Mouse (Mus musculus): Measurements from ENCODE around the gene Wipf1. TPM values are rescaled to one million over a fixed set of nuclear protein-coding genes. Genes with fewer than 3 reads are reported as not detected.
A peak's percentile ranks its signal among the peaks of the same experiment; 100 is the strongest.

The Wipf1 gene
- polyA plus RNA-seq, 1 experiment, result 56.6 TPM

- Histone ChIP-seq H3K36me3 (ENCODE audit: control insufficient read depth, insufficient read depth, low read length) (peaks cover 7% of the 10 kb centered on the region; the same call in 1 of the 2 replicates), H3K27ac (ENCODE audit: control insufficient read depth, insufficient read depth, low read length) (peak overlapping the region; percentile 92), H3K4me1 (replicated peaks; ENCODE audit: control insufficient read depth, insufficient read depth, low read length) (peaks cover 16% of the 10 kb centered on the region), H3K4me3 (ENCODE audit: control insufficient read depth, insufficient read depth, low read length) (peak overlapping the region; percentile 81), H3K27me3 (ENCODE audit: control insufficient read depth, insufficient read depth, low read length) (no peaks in the 10 kb centered on the region)
- DNase-seq, result peak; percentile 74
- TF ChIP-seq CTCF (IDR thresholded peaks at IDR 0.05; ENCODE audit: borderline replicate concordance, control insufficient read depth, extremely low read depth, insufficient read depth, low read length, poor library complexity) (no peak), POLR2A (IDR thresholded peaks at IDR 0.05; ENCODE audit: control insufficient read depth, extremely low read depth, insufficient read depth, low read length, poor library complexity) (peak; percentile 65)
- WGBS, result 3% methylated on average over 26 of the region's 26 CpGs
Measured at GRCm38 (mm10) chr2:73485236-73486119, 44.1 kb downstream of the Wipf1 start.

DNA sequence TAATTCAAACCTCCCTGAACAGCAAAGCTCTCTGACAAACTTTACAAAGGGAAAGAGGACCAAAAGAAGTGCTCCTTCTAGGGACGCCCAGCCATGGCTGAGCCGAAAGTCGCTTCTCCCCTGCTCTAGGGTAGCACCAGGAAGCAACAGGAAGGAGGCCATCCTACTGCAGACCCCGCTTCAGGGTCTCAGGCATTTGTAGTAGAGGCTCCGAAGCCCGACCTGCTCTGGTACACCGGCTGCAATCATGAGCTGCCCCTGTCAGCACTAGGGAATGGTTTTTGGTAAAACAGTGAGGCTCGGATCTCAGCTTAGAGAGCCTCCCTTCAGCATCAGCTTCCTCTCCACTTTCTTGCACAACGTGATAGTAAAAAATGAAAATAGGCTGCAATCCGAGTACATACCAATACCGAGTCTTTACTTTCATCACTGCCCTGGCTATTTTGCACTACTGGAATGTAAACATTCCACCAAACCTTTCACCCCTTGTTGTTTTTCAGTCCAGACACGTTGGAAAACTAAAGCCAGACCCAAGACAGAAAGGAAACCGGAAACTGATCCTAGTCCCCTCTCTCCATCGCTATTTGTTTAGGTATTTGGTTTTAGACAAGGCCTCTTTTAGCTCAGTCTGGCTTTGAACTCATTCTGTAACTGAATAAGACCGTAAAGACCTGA is 44.8 kb downstream of the Wipf1 start:
- DNase-seq, result peak; percentile 28
- Histone ChIP-seq H3K27ac (ENCODE audit: control insufficient read depth, insufficient read depth, low read length) (peak overlapping the region; percentile 92), H3K36me3 (ENCODE audit: control insufficient read depth, insufficient read depth, low read length) (peaks cover 13% of the 10 kb centered on the region; the same call in 1 of the 2 replicates), H3K27me3 (ENCODE audit: control insufficient read depth, insufficient read depth, low read length) (no peaks in the 10 kb centered on the region), H3K4me1 (replicated peaks; ENCODE audit: control insufficient read depth, insufficient read depth, low read length) (peaks cover 18% of the 10 kb centered on the region), H3K4me3 (ENCODE audit: control insufficient read depth, insufficient read depth, low read length) (peak overlapping the region; percentile 81)
- no peak for TF ChIP-seq CTCF (IDR thresholded peaks at IDR 0.05; ENCODE audit: borderline replicate concordance, control insufficient read depth, extremely low read depth, insufficient read depth, low read length, poor library complexity)
- 3% methylated on average over 15 of the region's 15 CpGs for WGBS

DNA sequence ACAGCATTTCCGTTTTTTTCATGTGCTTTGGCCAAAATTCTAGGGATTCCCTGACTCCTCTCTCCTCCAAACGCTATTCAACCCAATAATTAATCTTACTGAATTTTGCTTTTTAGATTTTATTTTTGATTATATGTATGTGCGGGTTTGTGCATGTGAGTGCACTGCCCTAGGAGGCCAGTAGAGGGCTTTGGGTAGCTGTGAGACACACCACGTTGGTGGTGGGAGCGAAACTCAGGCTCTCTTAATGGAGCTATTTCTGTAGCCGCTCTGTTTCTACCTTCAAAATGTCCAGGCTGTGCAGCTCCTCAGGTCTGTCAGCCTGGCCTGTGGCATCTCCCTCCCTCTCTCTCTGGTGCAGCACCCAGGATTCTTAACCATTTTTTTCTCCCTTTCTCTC is 50.7 kb downstream of the Wipf1 start:
- TF ChIP-seq CTCF (IDR thresholded peaks at IDR 0.05; ENCODE audit: borderline replicate concordance, control insufficient read depth, extremely low read depth, insufficient read depth, low read length, poor library complexity) (peak; percentile 54; the same call in 1 of the 2 replicates), POLR2A (IDR thresholded peaks at IDR 0.05; ENCODE audit: control insufficient read depth, extremely low read depth, insufficient read depth, low read length, poor library complexity) (no peak)

GRCm38 (mm10) chr2:73477501-73477900 is 52.0 kb downstream of the Wipf1 start:
- WGBS, result 97% methylated on average over 7 of the region's 7 CpGs
- DNase-seq, result no peak
- no peak for TF ChIP-seq CTCF (IDR thresholded peaks at IDR 0.05; ENCODE audit: borderline replicate concordance, control insufficient read depth, extremely low read depth, insufficient read depth, low read length, poor library complexity)
- no peak for TF ChIP-seq POLR2A (IDR thresholded peaks at IDR 0.05; ENCODE audit: control insufficient read depth, extremely low read depth, insufficient read depth, low read length, poor library complexity)
- Histone ChIP-seq H3K4me3 (ENCODE audit: control insufficient read depth, insufficient read depth, low read length) (no peak overlapping the region), H3K27ac (ENCODE audit: control insufficient read depth, insufficient read depth, low read length) (no peak overlapping the region), H3K36me3 (ENCODE audit: control insufficient read depth, insufficient read depth, low read length) (peaks cover 13% of the 10 kb centered on the region; the same call in 1 of the 2 replicates), H3K4me1 (replicated peaks; ENCODE audit: control insufficient read depth, insufficient read depth, low read length) (peaks cover 12% of the 10 kb centered on the region), H3K27me3 (ENCODE audit: control insufficient read depth, insufficient read depth, low read length) (no peaks in the 10 kb centered on the region)

More for the DNA sequence above, 50.7 kb downstream of the Wipf1 start:
- Histone ChIP-seq H3K27me3 (ENCODE audit: control insufficient read depth, insufficient read depth, low read length) (no peaks in the 10 kb centered on the region), H3K4me1 (replicated peaks; ENCODE audit: control insufficient read depth, insufficient read depth, low read length) (peaks cover 13% of the 10 kb centered on the region), H3K36me3 (ENCODE audit: control insufficient read depth, insufficient read depth, low read length) (peaks cover 13% of the 10 kb centered on the region; the same call in 1 of the 2 replicates), H3K4me3 (ENCODE audit: control insufficient read depth, insufficient read depth, low read length) (no peak overlapping the region), H3K27ac (ENCODE audit: control insufficient read depth, insufficient read depth, low read length) (no peak overlapping the region)
- DNase-seq, result no peak
- 97% methylated on average over 6 of the region's 6 CpGs for WGBS

- no peaks in the 10 kb centered on the region for H3K27me3 ChIP-seq (ENCODE audit: control insufficient read depth, insufficient read depth, low read length)
- peaks cover 6% of the 10 kb centered on the region; the same call in 1 of the 2 replicates for H3K36me3 ChIP-seq (ENCODE audit: control insufficient read depth, insufficient read depth, low read length)
- DNase-seq, result no peak
- peak overlapping the region; percentile 40; the same call in 1 of the 2 replicates for H3K27ac ChIP-seq (ENCODE audit: control insufficient read depth, insufficient read depth, low read length)
- no peak for TF ChIP-seq POLR2A (IDR thresholded peaks at IDR 0.05; ENCODE audit: control insufficient read depth, extremely low read depth, insufficient read depth, low read length, poor library complexity)
- 15% methylated on average over 3 of the region's 3 CpGs for WGBS
- H3K4me1 ChIP-seq (replicated peaks; ENCODE audit: control insufficient read depth, insufficient read depth, low read length), result peaks cover 20% of the 10 kb centered on the region
- no peak overlapping the region for H3K4me3 ChIP-seq (ENCODE audit: control insufficient read depth, insufficient read depth, low read length)
Measured at GRCm38 (mm10) chr2:73475519-73475918, 54.0 kb downstream of the Wipf1 start.

GRCm38 (mm10) chr2:73472130-73472529 is 57.4 kb downstream of the Wipf1 start:
- no peaks in the 10 kb centered on the region for H3K36me3 ChIP-seq (ENCODE audit: control insufficient read depth, insufficient read depth, low read length)
- H3K4me1 ChIP-seq (replicated peaks; ENCODE audit: control insufficient read depth, insufficient read depth, low read length), result peaks cover 37% of the 10 kb centered on the region
- TF ChIP-seq CTCF (IDR thresholded peaks at IDR 0.05; ENCODE audit: borderline replicate concordance, control insufficient read depth, extremely low read depth, insufficient read depth, low read length, poor library complexity) (no peak), POLR2A (IDR thresholded peaks at IDR 0.05; ENCODE audit: control insufficient read depth, extremely low read depth, insufficient read depth, low read length, poor library complexity) (no peak)
- no peak for DNase-seq
- no peaks in the 10 kb centered on the region for H3K27me3 ChIP-seq (ENCODE audit: control insufficient read depth, insufficient read depth, low read length)
- H3K27ac ChIP-seq (ENCODE audit: control insufficient read depth, insufficient read depth, low read length), result no peak overlapping the region
- no peak overlapping the region for H3K4me3 ChIP-seq (ENCODE audit: control insufficient read depth, insufficient read depth, low read length)
- 96% methylated on average over 2 of the region's 2 CpGs for WGBS
